Mouse (Mus musculus) bone marrow macrophage, adult 2 months (primary cell): ENCODE measurements around the gene Sbf1. TPM values are rescaled to one million over a fixed set of nuclear protein-coding genes. Genes with fewer than 3 reads are reported as not detected.

Experiments
- H3K27ac ChIP-seq: 2 replicates; pipeline ENCODE4 v1.5.1; 2012; ENCODE audit warnings: low read depth, low read length; ENCODE audit not compliant: insufficient read depth
- H3K4me1 ChIP-seq: 2 replicates; pipeline ENCODE4 v1.6.1; 2012; ENCODE audit warnings: low read length; ENCODE audit not compliant: control insufficient read depth, insufficient read depth
- H3K4me3 ChIP-seq: 2 replicates; pipeline ENCODE4 v1.5.1; 2012; ENCODE audit warnings: mild to moderate bottlenecking, low read length, moderate library complexity; ENCODE audit not compliant: insufficient read depth
- CTCF ChIP-seq: IDR thresholded peaks from 2 replicates; pipeline ENCODE4 v1.5.1; 2012; ENCODE audit warnings: low read depth, mild to moderate bottlenecking, low read length, moderate library complexity
- POLR2A ChIP-seq: IDR thresholded peaks from 2 replicates; pipeline ENCODE4 v1.6.1; 2012; ENCODE audit warnings: mild to moderate bottlenecking, low read depth, low read length, borderline replicate concordance
- polyA plus RNA-seq: library from polyadenylated mRNA; stranded (reverse); fragments of >200 nt; gene quantifications from 2 replicates; pipeline ENCODE4 v1.2.4, GENCODE M21; 2012; ENCODE audit not compliant: missing spikeins, insufficient read depth, insufficient read length

Sbf1 gene
- polyA plus RNA-seq, 1 experiment, result 71.1 TPM

GRCm38 (mm10) chr15:89300600-89300999, 14.5 kb downstream of the Sbf1 start:
- Histone ChIP-seq H3K4me1 (no peaks in the 10 kb centered on the region), H3K4me3 (no peak overlapping the region), H3K27ac (no peak overlapping the region)
- TF ChIP-seq POLR2A (no peak), CTCF (no peak)

- no peak overlapping the region for H3K27ac ChIP-seq
- no peaks in the 10 kb centered on the region for H3K4me1 ChIP-seq
- no peak for TF ChIP-seq CTCF
- no peak for TF ChIP-seq POLR2A
- H3K4me3 ChIP-seq, result no peak overlapping the region
These were observed 14.9 kb downstream of the Sbf1 start for GRCm38 (mm10) chr15:89300180-89300579.

- Histone ChIP-seq H3K4me1 (no peaks in the 10 kb centered on the region), H3K27ac (no peak overlapping the region), H3K4me3 (no peak overlapping the region)
- no peak for TF ChIP-seq POLR2A
- TF ChIP-seq CTCF, result no peak
These were observed 17.4 kb downstream of the Sbf1 start for GRCm38 (mm10) chr15:89297695-89298094.

GRCm38 (mm10) chr15:89296465-89296864, 18.6 kb downstream of the Sbf1 start:
- no peak for TF ChIP-seq POLR2A
- TF ChIP-seq CTCF, result no peak

DNA sequence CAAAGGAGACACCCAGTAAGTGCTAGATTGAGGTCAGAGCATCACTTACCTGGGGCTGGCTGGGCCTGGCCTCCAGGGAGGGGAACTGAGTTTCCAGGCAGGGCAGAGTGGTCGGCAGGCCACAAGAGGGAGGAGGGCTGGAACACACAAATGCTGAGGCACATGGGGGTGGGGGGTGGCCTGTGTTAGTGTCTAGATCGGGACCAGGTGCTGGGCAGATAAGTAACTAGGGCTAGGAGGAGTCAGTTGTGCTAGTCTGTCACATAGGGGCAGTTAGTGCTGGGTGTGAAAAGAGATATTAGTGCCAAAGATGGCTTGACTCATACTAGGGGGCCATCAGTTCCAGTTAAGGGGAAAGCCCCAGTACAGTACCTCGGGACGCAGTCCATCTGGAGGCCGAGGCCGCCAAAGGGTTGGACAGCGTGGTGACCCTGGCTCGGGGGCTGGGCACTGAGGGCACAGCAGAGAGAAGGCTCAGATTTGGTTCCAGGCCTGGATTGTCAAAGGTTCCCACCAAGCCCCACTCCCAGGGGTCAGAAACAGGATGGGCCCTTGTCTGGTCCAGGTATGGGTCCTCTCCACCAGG, 19.4 kb downstream of the Sbf1 start:
- Histone ChIP-seq H3K4me1 (no peaks in the 10 kb centered on the region), H3K27ac (no peak overlapping the region), H3K4me3 (no peak overlapping the region)
- no peak for TF ChIP-seq POLR2A
- no peak for TF ChIP-seq CTCF

More at GRCm38 (mm10) chr15:89296465-89296864, 18.6 kb downstream of the Sbf1 start:
- Histone ChIP-seq H3K4me1 (no peaks in the 10 kb centered on the region), H3K27ac (no peak overlapping the region), H3K4me3 (no peak overlapping the region)

DNA sequence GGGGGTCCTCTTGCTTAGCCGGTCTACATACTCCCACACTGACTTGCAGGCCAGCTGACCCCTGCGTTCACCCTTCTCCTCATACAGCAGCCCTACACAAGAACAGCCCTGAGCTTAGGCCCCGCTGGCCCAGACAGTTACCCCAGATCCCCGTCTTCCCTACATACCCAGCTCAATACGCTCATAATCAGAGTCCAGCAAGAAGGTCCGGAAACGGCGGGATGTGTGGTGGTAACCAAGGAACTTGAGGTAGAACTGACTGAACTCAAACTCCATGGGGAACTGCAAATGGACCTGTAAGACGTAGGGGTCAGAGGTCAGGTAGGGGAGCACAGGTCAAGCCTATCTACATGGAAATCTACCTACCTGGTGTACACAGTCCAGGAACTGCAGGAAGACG, 21.3 kb downstream of the Sbf1 start:
- H3K4me1 ChIP-seq, result peaks cover 4% of the 10 kb centered on the region
- H3K4me3 ChIP-seq, result no peak overlapping the region
- H3K27ac ChIP-seq, result no peak overlapping the region
- no peak for TF ChIP-seq POLR2A
- TF ChIP-seq CTCF, result no peak

- Histone ChIP-seq H3K4me3 (no peak overlapping the region), H3K27ac (no peak overlapping the region), H3K4me1 (peaks cover 4% of the 10 kb centered on the region)
- TF ChIP-seq CTCF (no peak), POLR2A (no peak)
These were observed 22.3 kb downstream of the Sbf1 start for GRCm38 (mm10) chr15:89292795-89293194.

GRCm38 (mm10) chr15:89291521-89291920, 23.6 kb downstream of the Sbf1 start:
- Histone ChIP-seq H3K4me3 (no peak overlapping the region), H3K27ac (no peak overlapping the region), H3K4me1 (peaks cover 4% of the 10 kb centered on the region)
- TF ChIP-seq CTCF (no peak), POLR2A (no peak)

- peaks cover 4% of the 10 kb centered on the region for H3K4me1 ChIP-seq
- no peak overlapping the region for H3K27ac ChIP-seq
- TF ChIP-seq POLR2A (no peak), CTCF (no peak)
- no peak overlapping the region for H3K4me3 ChIP-seq
These were observed 25.7 kb downstream of the Sbf1 start for GRCm38 (mm10) chr15:89289455-89289854.

GRCm38 (mm10) chr15:89288227-89288767, 26.8 kb downstream of the Sbf1 start:
- no peak overlapping the region for H3K4me3 ChIP-seq
- TF ChIP-seq POLR2A, result no peak
- TF ChIP-seq CTCF, result no peak
- no peak overlapping the region for H3K27ac ChIP-seq
- peaks cover 4% of the 10 kb centered on the region for H3K4me1 ChIP-seq

DNA sequence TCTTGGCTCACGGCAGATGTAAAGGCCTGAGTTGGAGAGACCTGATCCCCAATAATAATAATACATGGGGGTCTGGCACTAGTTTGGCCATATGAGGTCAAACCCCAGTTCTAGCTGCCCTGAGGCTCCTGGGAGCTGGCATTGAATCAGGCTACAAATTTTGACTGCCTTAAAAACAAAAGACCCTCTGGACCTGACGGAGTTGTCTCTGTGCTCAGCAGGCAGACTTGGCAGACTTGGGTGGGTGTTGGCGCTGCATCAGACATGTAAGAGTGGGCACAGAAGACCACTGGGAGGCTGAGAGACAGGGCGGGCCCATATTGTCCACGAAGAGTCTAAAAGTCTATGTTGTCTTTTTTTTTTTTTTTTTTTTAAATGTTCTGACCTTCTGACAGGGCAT, 28.5 kb downstream of the Sbf1 start:
- TF ChIP-seq POLR2A, result no peak
- no peak for TF ChIP-seq CTCF
- peaks cover 4% of the 10 kb centered on the region for H3K4me1 ChIP-seq
- no peak overlapping the region for H3K27ac ChIP-seq
- no peak overlapping the region for H3K4me3 ChIP-seq
